Mouse (Mus musculus): ENCODE measurements around the gene Slc7a14.

Slc7a14 gene

GRCm38 (mm10) chr3:31260964-31261346 is 49.2 kb downstream of the Slc7a14 start:
- no peak for DNase-seq (ENCODE audit: low spot score)

DNA sequence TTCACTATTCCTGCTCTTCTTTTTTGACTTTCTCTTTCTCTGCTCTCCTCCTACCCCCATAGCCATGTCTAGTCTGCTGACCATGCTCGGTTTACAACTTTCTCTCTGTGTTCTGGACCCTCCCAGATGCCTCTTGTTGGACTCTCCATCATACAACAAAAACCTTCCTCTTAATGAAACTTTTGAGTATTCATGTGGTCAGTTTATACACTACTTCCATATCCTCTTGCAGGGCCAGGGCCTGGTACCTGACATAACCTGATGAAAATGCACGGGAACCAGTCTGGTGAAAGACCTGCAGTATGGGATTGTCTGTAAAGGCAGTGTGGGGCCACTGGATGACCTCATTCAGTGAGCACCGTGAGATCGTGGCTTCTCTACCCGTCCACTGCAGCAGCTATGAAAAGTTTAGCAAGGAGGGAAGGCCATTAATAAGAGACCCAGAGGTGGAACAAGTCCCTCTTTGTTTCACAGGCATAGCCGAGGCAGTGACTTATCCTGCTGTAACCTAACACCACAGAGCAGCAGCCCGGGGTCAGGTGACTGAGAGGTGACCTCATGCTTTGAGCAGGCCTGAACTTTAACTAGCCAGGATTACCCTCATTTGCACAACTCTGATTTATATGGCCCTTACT is 49.7 kb downstream of the Slc7a14 start:
- DNase-seq (ENCODE audit: low spot score) = peak; percentile 88

DNA sequence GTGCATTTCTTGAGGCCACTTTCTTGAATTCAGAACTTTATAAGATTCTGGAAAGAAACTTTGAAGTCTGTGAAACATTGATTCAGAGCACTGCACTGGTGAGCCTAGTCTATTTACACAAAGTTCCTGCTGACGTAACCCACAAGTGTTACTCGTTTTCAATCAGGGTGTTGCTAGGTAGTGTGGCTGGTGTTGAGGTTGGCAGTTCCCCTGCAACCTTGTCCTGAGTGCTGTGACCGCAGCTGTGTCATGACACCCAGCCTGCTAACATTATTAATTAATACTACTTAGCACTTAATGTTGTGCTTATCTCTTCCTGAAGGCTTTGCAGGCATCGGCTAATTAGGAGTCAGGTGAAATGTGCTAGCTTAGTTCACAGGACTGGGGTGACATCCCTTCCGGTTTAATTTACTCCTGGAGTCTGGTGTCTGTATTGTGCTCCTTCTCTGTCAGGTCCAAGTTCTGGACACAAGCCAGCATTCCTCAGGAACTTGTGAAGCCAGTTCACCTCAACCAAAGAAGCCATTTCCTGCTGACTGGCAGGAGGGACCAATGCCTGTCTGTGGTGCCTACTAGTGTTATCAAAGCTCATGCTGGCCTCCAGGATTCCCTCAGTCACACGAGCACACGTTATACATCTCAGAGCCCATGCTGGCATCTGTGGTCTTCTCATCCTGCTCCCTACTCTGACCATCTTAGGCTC is 50.5 kb downstream of the Slc7a14 start:
- DNase-seq (ENCODE audit: low spot score) = no peak

DNA sequence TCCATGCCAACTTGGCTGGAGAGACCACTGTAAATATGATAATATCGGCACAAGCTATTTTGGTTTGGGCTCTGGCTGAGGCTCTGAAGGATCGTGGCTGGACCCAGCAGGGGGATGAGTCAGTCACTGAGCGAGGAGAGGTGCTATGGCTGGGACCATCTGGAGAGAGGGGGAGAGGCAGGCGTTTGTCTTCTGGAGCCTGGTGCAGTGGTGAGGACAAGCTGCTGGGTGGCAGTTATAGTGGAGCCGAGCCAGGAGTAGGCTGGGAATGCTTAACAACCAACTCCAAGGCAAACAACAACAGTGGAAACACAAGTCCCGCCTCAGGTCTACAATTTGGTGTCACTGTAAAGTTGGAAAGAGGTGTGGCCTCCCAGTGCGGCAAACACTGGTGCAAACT is 55.8 kb downstream of the Slc7a14 start:
- no peak for DNase-seq (ENCODE audit: low spot score)

DNA sequence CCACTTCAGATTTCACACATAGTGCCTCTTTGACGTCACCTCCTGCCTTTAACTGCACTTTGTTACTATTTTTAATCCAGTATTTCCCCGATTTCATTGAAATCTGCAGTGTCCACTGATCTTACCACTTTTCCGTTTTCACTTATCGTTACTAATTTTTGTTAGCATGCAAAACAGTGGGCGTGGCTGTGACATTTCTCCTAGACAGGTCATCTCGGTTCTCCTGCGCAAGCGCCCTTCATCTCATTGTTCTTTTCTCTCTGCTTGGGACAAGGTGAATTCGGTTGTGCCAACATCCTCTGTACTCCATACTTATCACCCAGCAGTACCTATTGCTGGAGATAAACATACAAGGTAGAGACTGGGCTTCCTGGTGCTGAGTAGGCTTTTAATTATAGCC is 56.3 kb downstream of the Slc7a14 start:
- DNase-seq (ENCODE audit: low spot score) = no peak

DNA sequence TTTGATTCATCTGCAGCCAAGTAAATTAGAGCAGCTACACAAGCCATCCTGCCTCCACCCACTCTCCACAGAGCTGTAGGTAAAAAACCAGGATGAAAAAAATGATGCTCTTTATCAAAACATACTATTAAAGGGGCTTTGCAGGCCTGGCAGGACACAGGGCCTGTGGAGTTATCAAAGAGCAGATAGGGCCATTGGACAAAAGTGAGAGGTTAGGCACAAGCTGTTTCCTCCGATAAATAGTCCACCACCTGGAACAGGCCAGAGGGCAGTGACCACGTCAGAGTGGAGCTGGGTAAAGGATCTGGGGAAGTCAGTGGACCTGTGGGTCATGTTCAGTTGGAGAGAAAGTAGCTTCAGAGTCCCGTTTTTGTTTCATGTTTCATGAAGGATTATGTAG is 57.6 kb downstream of the Slc7a14 start:
- DNase-seq (ENCODE audit: low spot score) = no peak

GRCm38 (mm10) chr3:31243478-31243877 is 66.7 kb downstream of the Slc7a14 start:
- no peak for DNase-seq (ENCODE audit: low spot score)

- DNase-seq (ENCODE audit: low spot score) = no peak
Measured at GRCm38 (mm10) chr3:31240840-31241239, 69.3 kb downstream of the Slc7a14 start.

- DNase-seq (ENCODE audit: low spot score) = no peak
Measured at GRCm38 (mm10) chr3:31239645-31240044, 70.5 kb downstream of the Slc7a14 start.

- peak; percentile 59 for DNase-seq (ENCODE audit: low spot score)
Measured at GRCm38 (mm10) chr3:31237936-31238335, 72.2 kb downstream of the Slc7a14 start.

DNA sequence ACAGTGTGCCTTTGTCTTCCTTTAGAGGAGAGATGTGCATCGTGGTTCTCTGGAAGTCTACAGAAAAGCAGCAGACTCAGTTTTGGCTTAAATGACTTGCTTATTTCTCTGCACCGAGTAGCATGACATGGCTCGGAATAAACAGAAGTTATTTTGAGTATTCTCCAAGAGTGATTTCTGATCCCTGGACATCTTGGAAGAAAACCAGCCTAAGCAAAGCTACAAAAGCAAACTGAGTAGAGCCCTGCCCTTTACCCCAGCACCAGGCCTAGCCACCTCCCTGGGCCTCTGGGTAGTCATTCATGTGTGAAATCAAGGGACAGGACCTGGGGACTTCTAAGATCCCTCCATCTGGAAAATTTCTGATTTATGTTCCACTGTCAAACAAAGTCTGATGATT is 74.0 kb downstream of the Slc7a14 start:
- no peak for DNase-seq (ENCODE audit: low spot score)

DNA sequence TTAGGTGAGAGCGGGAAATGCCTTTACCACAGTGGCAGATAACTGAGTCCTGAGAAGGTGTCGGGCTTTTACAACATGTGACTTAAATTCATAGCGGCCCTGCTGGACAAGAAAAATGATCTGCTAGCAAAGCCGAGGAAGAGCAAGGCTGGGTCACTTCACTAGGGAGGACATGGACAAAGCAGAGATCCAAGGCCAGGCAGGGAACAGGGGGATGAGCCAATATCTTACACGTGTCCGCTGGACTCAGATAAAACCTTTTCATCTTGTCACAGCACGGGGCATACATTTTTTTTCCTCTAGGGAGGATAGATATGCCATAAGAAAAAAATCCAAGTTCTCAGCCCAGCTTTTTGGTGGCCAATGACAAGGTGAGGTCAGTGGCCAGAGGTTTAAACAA is 75.8 kb downstream of the Slc7a14 start:
- no peak for DNase-seq (ENCODE audit: low spot score)

- DNase-seq (ENCODE audit: low spot score) = peak; percentile 47
Measured at GRCm38 (mm10) chr3:31233746-31234312, 76.3 kb downstream of the Slc7a14 start.

GRCm38 (mm10) chr3:31229281-31229680 is 80.9 kb downstream of the Slc7a14 start:
- DNase-seq (ENCODE audit: low spot score) = no peak

- DNase-seq (ENCODE audit: low spot score) = no peak
Measured at GRCm38 (mm10) chr3:31228487-31228886, 81.7 kb downstream of the Slc7a14 start.

DNA sequence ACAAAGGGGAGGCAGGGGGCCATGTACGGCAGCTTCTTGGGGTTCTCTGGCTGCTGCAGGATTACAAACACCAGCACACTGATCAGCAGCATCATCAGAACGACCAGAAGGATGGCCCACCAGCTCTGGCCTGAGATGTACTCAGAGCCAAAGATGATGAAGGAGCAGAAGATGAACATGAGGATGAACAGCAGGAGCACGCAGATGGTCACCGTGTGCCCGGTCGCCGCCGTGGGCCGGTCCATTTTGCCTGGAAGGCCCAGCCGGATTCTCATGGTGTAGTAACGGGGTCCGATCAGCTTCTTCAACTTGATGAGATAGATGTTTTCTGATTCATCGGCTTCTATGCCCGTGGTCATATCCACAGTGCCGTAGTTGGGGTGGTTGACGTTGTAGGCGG is 86.6 kb downstream of the Slc7a14 start:
- no peak for DNase-seq (ENCODE audit: low spot score)

- DNase-seq (ENCODE audit: low spot score) = no peak
Measured at GRCm38 (mm10) chr3:31220040-31220439, 90.1 kb downstream of the Slc7a14 start.

- no peak for DNase-seq (ENCODE audit: low spot score)
Measured at GRCm38 (mm10) chr3:31219483-31219882, 90.7 kb downstream of the Slc7a14 start.

DNA sequence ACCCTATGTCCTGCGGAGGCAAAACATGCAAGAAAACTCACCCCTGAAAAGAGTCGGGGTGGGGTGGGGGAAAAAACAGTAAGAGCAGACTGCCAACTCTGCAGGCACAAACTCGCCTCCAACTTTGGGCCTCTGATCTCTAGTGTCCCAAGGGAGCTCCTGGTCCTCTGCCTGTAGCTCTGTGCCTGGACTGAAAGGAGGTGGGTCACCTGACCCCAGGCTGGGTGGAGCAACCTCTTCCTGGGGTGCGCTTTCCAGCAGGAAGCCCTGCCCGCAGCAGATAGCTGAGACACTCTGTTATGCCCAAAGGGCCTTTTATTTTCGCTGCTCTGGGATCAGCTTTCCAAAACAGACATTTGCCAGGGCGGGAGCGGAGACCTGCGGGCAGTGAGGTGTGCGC is 92.7 kb downstream of the Slc7a14 start:
- no peak for DNase-seq (ENCODE audit: low spot score)

GRCm38 (mm10) chr3:31213802-31214201 is 96.4 kb downstream of the Slc7a14 start:
- DNase-seq (ENCODE audit: low spot score) = no peak

GRCm38 (mm10) chr3:31212205-31213038 is 97.8 kb downstream of the Slc7a14 start:
- peak; percentile 67 for DNase-seq (ENCODE audit: low spot score)

- DNase-seq (ENCODE audit: low spot score) = peak; percentile 53
Measured at GRCm38 (mm10) chr3:31209001-31209400, 101.2 kb downstream of the Slc7a14 start.

All from embryo, embryonic 10.5 days (tissue).